ENCODE assay signal across 7 mouse cellular contexts in genomic region chr8:61386645-61387044, GRCm38 (mm10).
DNase-seq lines count a peak whose midpoint lies in the region; ATAC-seq and TF ChIP-seq lines count a peak whose summit lies in the region.

No protein-coding gene starts in this region.

- no peaks in the 10 kb centered on the region for H3K27me3 ChIP-seq in embryonic facial prominence, embryonic 14.5 days (replicated peaks; ENCODE audit: control insufficient read depth, insufficient read depth, low read length)
- H3K27me3 ChIP-seq in hindbrain, postnatal 0 days (ENCODE audit: insufficient read depth, low read length), result no peaks in the 10 kb centered on the region

- no peaks in the 10 kb centered on the region for H3K9me3 ChIP-seq in embryonic facial prominence, embryonic 14.5 days (ENCODE audit: control insufficient read depth, low read length)
- no peaks in the 10 kb centered on the region for H3K9me3 ChIP-seq in hindbrain, postnatal 0 days (ENCODE audit: low read length)

- peak; percentile 53 for ATAC-seq in embryonic facial prominence, embryonic 14.5 days (ENCODE audit: low read depth)
- peak; percentile 88 for ATAC-seq in hindbrain, postnatal 0 days
- ATAC-seq in monocyte, adult 5-6 weeks (replicated peaks; ENCODE audit: insufficient number of reproducible peaks, low FRiP score, low TSS enrichment, poor library complexity, severe bottlenecking), result no peak

- no peak overlapping the region for H3K4me3 ChIP-seq in embryonic facial prominence, embryonic 14.5 days (ENCODE audit: low read depth, low read length)
- H3K4me3 ChIP-seq in hindbrain, postnatal 0 days (ENCODE audit: low read length), result no peak overlapping the region

- peak overlapping the region; percentile 40 for H3K27ac ChIP-seq in embryonic facial prominence, embryonic 14.5 days (replicated peaks; ENCODE audit: low read depth, low read length)
- H3K27ac ChIP-seq in hindbrain, postnatal 0 days, result peak overlapping the region; percentile 76

- TF ChIP-seq CTCF in hindbrain, postnatal 0 days (IDR thresholded peaks at IDR 0.05; ENCODE audit: low read depth), result peak; percentile 60

- no peak overlapping the region for H3K4me2 ChIP-seq in embryonic facial prominence, embryonic 14.5 days (ENCODE audit: low read depth, low read length)
- no peak overlapping the region for H3K4me2 ChIP-seq in hindbrain, postnatal 0 days (ENCODE audit: low read depth, low read length)

- no peak overlapping the region for H3K9ac ChIP-seq in embryonic facial prominence, embryonic 14.5 days (ENCODE audit: low read depth, low read length)
- H3K9ac ChIP-seq in hindbrain, postnatal 0 days (replicated peaks; ENCODE audit: low read length), result no peak overlapping the region

- 8% methylated on average over 7 of the region's 7 CpGs for WGBS in embryonic facial prominence, embryonic 14.5 days
- 14% methylated on average over 7 of the region's 7 CpGs for WGBS in hindbrain, postnatal 0 days

- peak; percentile 30 for DNase-seq in right cerebral cortex, postnatal 4 days
- no peak for DNase-seq in right cerebral cortex, postnatal 14 days
- DNase-seq in embryonic facial prominence, embryonic 14.5 days (ENCODE audit: low spot score), result peak; percentile 81
- DNase-seq in hindbrain, postnatal 0 days (ENCODE audit: low spot score), result peak; percentile 85
- DNase-seq in lung, postnatal 36 days, result peak; percentile 51
- no peak for DNase-seq in thymus, postnatal 4 days

- H3K4me1 ChIP-seq in embryonic facial prominence, embryonic 14.5 days (ENCODE audit: control insufficient read depth, insufficient read depth, low read length), result peaks cover 16% of the 10 kb centered on the region; the same call in 1 of the 2 replicates
- H3K4me1 ChIP-seq in hindbrain, postnatal 0 days (ENCODE audit: insufficient read depth, low read length), result peaks cover 12% of the 10 kb centered on the region; the same call in 1 of the 2 replicates

- peaks cover 30% of the 10 kb centered on the region for H3K36me3 ChIP-seq in embryonic facial prominence, embryonic 14.5 days (ENCODE audit: control insufficient read depth, insufficient read depth, low read length)
- peaks cover 6% of the 10 kb centered on the region; the same call in 1 of the 2 replicates for H3K36me3 ChIP-seq in hindbrain, postnatal 0 days (ENCODE audit: insufficient read depth, low read length)

Comparison
In these comparisons a context has a peak if more than half of its experiments do, and no peak if none do; other contexts are left out.
1. DNase-seq: peak in right cerebral cortex, postnatal 4 days (single experiment), embryonic facial prominence, embryonic 14.5 days (single experiment), hindbrain, postnatal 0 days (single experiment) and lung, postnatal 36 days (single experiment); none in right cerebral cortex, postnatal 14 days (single experiment) and thymus, postnatal 4 days (single experiment).